Mouse (Mus musculus): ENCODE results near the gene Angptl1. TPM values are rescaled to one million over a fixed set of nuclear protein-coding genes. Genes with fewer than 3 reads are reported as not detected.

The Angptl1 gene
- polyA plus RNA-seq, 1 experiment from 2014 or later: 3.2 TPM

GRCm38 (mm10) chr1:156852409-156852808, 14.0 kb downstream of the Angptl1 start:
- ATAC-seq (ENCODE audit: borderline replicate concordance, extremely low read depth, low FRiP score, low TSS enrichment): no peak
- 46% methylated on average over 9 of the region's 9 CpGs for WGBS
- Histone ChIP-seq H3K9me3 (no peaks in the 10 kb centered on the region), H3K4me2 (no peak overlapping the region), H3K9ac (no peak overlapping the region), H3K4me1 (0 out of 2 replicates have a peak, but pooled peaks cover 4% of the 10 kb centered on the region), H3K4me3 (no peak overlapping the region), H3K27ac (no peak overlapping the region), H3K27me3 (no peaks in the 10 kb centered on the region), H3K36me3 (no peaks in the 10 kb centered on the region)

GRCm38 (mm10) chr1:156852872-156853271, 14.5 kb downstream of the Angptl1 start:
- H3K27me3 ChIP-seq: no peaks in the 10 kb centered on the region
- H3K4me2 ChIP-seq: no peak overlapping the region
- H3K9me3 ChIP-seq: no peaks in the 10 kb centered on the region
- H3K9ac ChIP-seq: no peak overlapping the region
- no peak overlapping the region for H3K27ac ChIP-seq
- WGBS: 64% methylated on average over 5 of the region's 5 CpGs
- no peaks in the 10 kb centered on the region for H3K36me3 ChIP-seq
- no peak for ATAC-seq (ENCODE audit: borderline replicate concordance, extremely low read depth, low FRiP score, low TSS enrichment)
- H3K4me3 ChIP-seq: no peak overlapping the region
- 0 out of 2 replicates have a peak, but pooled peaks cover 4% of the 10 kb centered on the region for H3K4me1 ChIP-seq

- Histone ChIP-seq H3K27me3 (no peaks in the 10 kb centered on the region), H3K4me3 (no peak overlapping the region), H3K9me3 (no peaks in the 10 kb centered on the region), H3K9ac (no peak overlapping the region), H3K4me2 (no peak overlapping the region), H3K36me3 (no peaks in the 10 kb centered on the region), H3K27ac (no peak overlapping the region), H3K4me1 (0 out of 2 replicates have a peak, but pooled peaks cover 4% of the 10 kb centered on the region)
- WGBS: 58% methylated on average over 4 of the region's 4 CpGs
- no peak for ATAC-seq (ENCODE audit: borderline replicate concordance, extremely low read depth, low FRiP score, low TSS enrichment)
These were observed 16.2 kb downstream of the Angptl1 start for GRCm38 (mm10) chr1:156854558-156854957.

GRCm38 (mm10) chr1:156856666-156857065, 18.3 kb downstream of the Angptl1 start:
- Histone ChIP-seq H3K27ac (no peak overlapping the region), H3K9me3 (no peaks in the 10 kb centered on the region), H3K4me1 (0 out of 2 replicates have a peak, but pooled peaks cover 4% of the 10 kb centered on the region), H3K4me3 (no peak overlapping the region), H3K4me2 (no peak overlapping the region), H3K36me3 (no peaks in the 10 kb centered on the region), H3K27me3 (no peaks in the 10 kb centered on the region), H3K9ac (no peak overlapping the region)
- WGBS: 90% methylated on average over 2 of the region's 2 CpGs
- ATAC-seq (ENCODE audit: borderline replicate concordance, extremely low read depth, low FRiP score, low TSS enrichment): no peak

GRCm38 (mm10) chr1:156859156-156859555, 20.8 kb downstream of the Angptl1 start:
- Histone ChIP-seq H3K9ac (no peak overlapping the region), H3K27me3 (no peaks in the 10 kb centered on the region), H3K36me3 (no peaks in the 10 kb centered on the region), H3K9me3 (no peaks in the 10 kb centered on the region), H3K4me2 (no peak overlapping the region), H3K4me1 (peaks cover 6% of the 10 kb centered on the region), H3K4me3 (no peak overlapping the region), H3K27ac (no peak overlapping the region)
- ATAC-seq (ENCODE audit: borderline replicate concordance, extremely low read depth, low FRiP score, low TSS enrichment): no peak
- 87% methylated on average over 2 of the region's 2 CpGs for WGBS

GRCm38 (mm10) chr1:156859711-156860250, 21.4 kb downstream of the Angptl1 start:
- no peak overlapping the region for H3K4me3 ChIP-seq

GRCm38 (mm10) chr1:156860266-156860665, 21.9 kb downstream of the Angptl1 start:
- no peak overlapping the region for H3K27ac ChIP-seq
- H3K36me3 ChIP-seq: no peaks in the 10 kb centered on the region
- H3K4me2 ChIP-seq: no peak overlapping the region
- no peaks in the 10 kb centered on the region for H3K27me3 ChIP-seq
- 73% methylated on average over 8 of the region's 8 CpGs for WGBS
- H3K9ac ChIP-seq: no peak overlapping the region
- no peaks in the 10 kb centered on the region for H3K9me3 ChIP-seq
- no peak overlapping the region for H3K4me3 ChIP-seq
- peaks cover 15% of the 10 kb centered on the region for H3K4me1 ChIP-seq
- no peak for ATAC-seq (ENCODE audit: borderline replicate concordance, extremely low read depth, low FRiP score, low TSS enrichment)

More at GRCm38 (mm10) chr1:156859711-156860250, 21.4 kb downstream of the Angptl1 start:
- WGBS: 54% methylated on average over 2 of the region's 2 CpGs
- no peak for ATAC-seq (ENCODE audit: borderline replicate concordance, extremely low read depth, low FRiP score, low TSS enrichment)
- Histone ChIP-seq H3K9ac (no peak overlapping the region), H3K4me1 (peaks cover 12% of the 10 kb centered on the region), H3K4me2 (no peak overlapping the region), H3K27me3 (no peaks in the 10 kb centered on the region), H3K27ac (no peak overlapping the region), H3K36me3 (no peaks in the 10 kb centered on the region), H3K9me3 (no peaks in the 10 kb centered on the region)

GRCm38 (mm10) chr1:156861475-156862043, 23.2 kb downstream of the Angptl1 start:
- 31% methylated on average over 4 of the region's 4 CpGs for WGBS
- no peak overlapping the region for H3K4me3 ChIP-seq
- no peaks in the 10 kb centered on the region for H3K27me3 ChIP-seq
- peaks cover 21% of the 10 kb centered on the region for H3K4me1 ChIP-seq
- no peak overlapping the region for H3K9ac ChIP-seq
- H3K27ac ChIP-seq: no peak overlapping the region
- no peak overlapping the region for H3K4me2 ChIP-seq
- no peaks in the 10 kb centered on the region for H3K9me3 ChIP-seq
- ATAC-seq (ENCODE audit: borderline replicate concordance, extremely low read depth, low FRiP score, low TSS enrichment): no peak
- H3K36me3 ChIP-seq: no peaks in the 10 kb centered on the region

GRCm38 (mm10) chr1:156863726-156864125, 25.4 kb downstream of the Angptl1 start:
- H3K4me1 ChIP-seq: peaks cover 21% of the 10 kb centered on the region
- H3K36me3 ChIP-seq: no peaks in the 10 kb centered on the region
- H3K4me3 ChIP-seq: no peak overlapping the region
- no peaks in the 10 kb centered on the region for H3K27me3 ChIP-seq
- no peak for ATAC-seq (ENCODE audit: borderline replicate concordance, extremely low read depth, low FRiP score, low TSS enrichment)
- no peak overlapping the region for H3K4me2 ChIP-seq
- WGBS: 55% methylated on average over 3 of the region's 3 CpGs
- no peaks in the 10 kb centered on the region for H3K9me3 ChIP-seq
- H3K9ac ChIP-seq: no peak overlapping the region
- peak overlapping the region; percentile 27; the same call in 1 of the 2 replicates for H3K27ac ChIP-seq

GRCm38 (mm10) chr1:156864240-156864639, 25.9 kb downstream of the Angptl1 start:
- H3K27ac ChIP-seq: peak overlapping the region; percentile 27; the same call in 1 of the 2 replicates
- H3K27me3 ChIP-seq: no peaks in the 10 kb centered on the region
- no peak overlapping the region for H3K4me3 ChIP-seq
- peak; percentile 55; the same call in 1 of the 2 replicates for ATAC-seq (ENCODE audit: borderline replicate concordance, extremely low read depth, low FRiP score, low TSS enrichment)
- peaks cover 21% of the 10 kb centered on the region for H3K4me1 ChIP-seq
- no peak overlapping the region for H3K4me2 ChIP-seq
- H3K36me3 ChIP-seq: no peaks in the 10 kb centered on the region
- H3K9ac ChIP-seq: no peak overlapping the region
- H3K9me3 ChIP-seq: no peaks in the 10 kb centered on the region
- 41% methylated on average over 3 of the region's 3 CpGs for WGBS

GRCm38 (mm10) chr1:156870028-156870427, 31.7 kb downstream of the Angptl1 start:
- 69% methylated on average over 5 of the region's 5 CpGs for WGBS
- no peak for ATAC-seq (ENCODE audit: borderline replicate concordance, extremely low read depth, low FRiP score, low TSS enrichment)

GRCm38 (mm10) chr1:156870616-156871015, 32.3 kb downstream of the Angptl1 start:
- Histone ChIP-seq H3K4me2 (no peak overlapping the region), H3K4me3 (no peak overlapping the region), H3K4me1 (peaks cover 4% of the 10 kb centered on the region; the same call in 1 of the 2 replicates), H3K9me3 (no peaks in the 10 kb centered on the region), H3K9ac (no peak overlapping the region), H3K36me3 (peaks cover 7% of the 10 kb centered on the region), H3K27ac (no peak overlapping the region), H3K27me3 (no peaks in the 10 kb centered on the region)
- ATAC-seq (ENCODE audit: borderline replicate concordance, extremely low read depth, low FRiP score, low TSS enrichment): no peak
- WGBS: 68% methylated on average over 4 of the region's 4 CpGs

More at GRCm38 (mm10) chr1:156870028-156870427, 31.7 kb downstream of the Angptl1 start:
- Histone ChIP-seq H3K9ac (no peak overlapping the region), H3K4me1 (peaks cover 7% of the 10 kb centered on the region; the same call in 1 of the 2 replicates), H3K27me3 (no peaks in the 10 kb centered on the region), H3K27ac (no peak overlapping the region), H3K9me3 (no peaks in the 10 kb centered on the region), H3K4me3 (no peak overlapping the region), H3K36me3 (peaks cover 7% of the 10 kb centered on the region), H3K4me2 (no peak overlapping the region)
